Mouse (Mus musculus): ENCODE data around the gene Ankar. TPM values are rescaled to one million over a fixed set of nuclear protein-coding genes. Genes with fewer than 3 reads are reported as not detected.

Gene Ankar
- polyA plus RNA-seq (2014; fragmentation: Nextera tagmentation; extraction: Ambion mirVana) = not detected in 2 replicates

DNA sequence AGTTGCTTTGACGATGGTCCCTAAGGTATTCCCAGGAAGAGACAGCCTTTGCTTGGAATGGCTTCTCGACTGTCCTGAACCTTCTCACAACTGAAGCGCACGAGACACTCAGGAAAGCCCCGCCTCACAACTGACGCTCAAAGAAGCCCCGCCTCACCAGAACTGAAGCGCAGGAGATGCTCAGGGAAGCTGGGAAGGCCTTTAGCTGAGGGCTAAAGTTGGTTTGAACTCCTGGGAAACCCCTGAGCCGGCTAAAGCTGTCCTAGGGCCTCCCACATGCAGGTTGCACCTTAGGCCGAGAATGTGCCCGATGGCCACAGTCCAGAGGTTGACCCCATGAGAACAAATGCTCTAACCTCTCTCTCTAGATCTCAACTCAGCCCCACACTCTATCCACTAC lies at the start of gene Ankar:
Gene Ankar (minus strand): TSS at position 101 of the 400 bp plus-strand sequence.
- H3K27ac ChIP-seq (ENCODE audit: low read depth, low read length) = no peak within 1 kb of the TSS
- no peaks in the 10 kb centered on the region for H3K4me1 ChIP-seq (ENCODE audit: control insufficient read depth, insufficient read depth, low read length)
- H3K27me3 ChIP-seq (ENCODE audit: control insufficient read depth, insufficient read depth, low read length) = no peaks in the 10 kb centered on the region
- 80% methylated on average over 11 of the region's 11 CpGs for WGBS
- no peaks in the 10 kb centered on the region for H3K9me3 ChIP-seq (ENCODE audit: control insufficient read depth, low read length)
- no peak within 1 kb of the TSS for H3K4me3 ChIP-seq (ENCODE audit: low read depth, low read length)
- H3K36me3 ChIP-seq (ENCODE audit: control insufficient read depth, insufficient read depth, low read length) = no peaks in the 10 kb centered on the region
- H3K4me2 ChIP-seq (ENCODE audit: low read depth) = no peak within 1 kb of the TSS
- no peak within 1 kb of the TSS for H3K9ac ChIP-seq (ENCODE audit: low read length)
- ATAC-seq (ENCODE audit: insufficient read depth, low FRiP score, low TSS enrichment) (no peak), DNase-seq (ENCODE audit: low spot score) (no peak)

DNA sequence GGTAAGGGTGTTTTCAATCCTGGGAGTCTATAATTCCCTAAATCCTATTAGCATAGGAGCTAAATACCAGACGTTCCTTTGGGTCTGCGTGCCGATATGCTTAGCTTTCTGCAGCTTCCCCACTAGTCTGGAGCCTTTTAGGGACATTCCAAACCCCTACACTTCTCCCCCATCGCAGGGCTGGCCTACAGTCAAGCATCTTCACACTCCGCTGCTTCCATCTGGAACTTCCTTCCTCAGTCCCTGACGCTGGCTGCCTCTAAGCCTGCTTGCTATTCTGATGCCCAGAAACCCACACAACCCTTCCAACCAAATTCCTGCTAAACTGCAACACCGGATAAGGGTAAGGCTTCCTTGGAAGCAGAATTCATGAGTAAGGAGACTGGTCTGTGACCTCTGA lies 46.0 kb upstream of the Ankar start:
- Histone ChIP-seq H3K27ac (ENCODE audit: low read depth, low read length) (no peak overlapping the region), H3K9ac (ENCODE audit: low read length) (no peak overlapping the region), H3K4me3 (ENCODE audit: low read depth, low read length) (no peak overlapping the region), H3K4me2 (ENCODE audit: low read depth) (no peak overlapping the region), H3K4me1 (ENCODE audit: control insufficient read depth, insufficient read depth, low read length) (no peaks in the 10 kb centered on the region), H3K36me3 (ENCODE audit: control insufficient read depth, insufficient read depth, low read length) (no peaks in the 10 kb centered on the region), H3K9me3 (ENCODE audit: control insufficient read depth, low read length) (no peaks in the 10 kb centered on the region), H3K27me3 (ENCODE audit: control insufficient read depth, insufficient read depth, low read length) (no peaks in the 10 kb centered on the region)
- ATAC-seq (ENCODE audit: insufficient read depth, low FRiP score, low TSS enrichment) (no peak), DNase-seq (ENCODE audit: low spot score) (no peak)
- WGBS = 81% methylated on average over 7 of the region's 7 CpGs

DNA sequence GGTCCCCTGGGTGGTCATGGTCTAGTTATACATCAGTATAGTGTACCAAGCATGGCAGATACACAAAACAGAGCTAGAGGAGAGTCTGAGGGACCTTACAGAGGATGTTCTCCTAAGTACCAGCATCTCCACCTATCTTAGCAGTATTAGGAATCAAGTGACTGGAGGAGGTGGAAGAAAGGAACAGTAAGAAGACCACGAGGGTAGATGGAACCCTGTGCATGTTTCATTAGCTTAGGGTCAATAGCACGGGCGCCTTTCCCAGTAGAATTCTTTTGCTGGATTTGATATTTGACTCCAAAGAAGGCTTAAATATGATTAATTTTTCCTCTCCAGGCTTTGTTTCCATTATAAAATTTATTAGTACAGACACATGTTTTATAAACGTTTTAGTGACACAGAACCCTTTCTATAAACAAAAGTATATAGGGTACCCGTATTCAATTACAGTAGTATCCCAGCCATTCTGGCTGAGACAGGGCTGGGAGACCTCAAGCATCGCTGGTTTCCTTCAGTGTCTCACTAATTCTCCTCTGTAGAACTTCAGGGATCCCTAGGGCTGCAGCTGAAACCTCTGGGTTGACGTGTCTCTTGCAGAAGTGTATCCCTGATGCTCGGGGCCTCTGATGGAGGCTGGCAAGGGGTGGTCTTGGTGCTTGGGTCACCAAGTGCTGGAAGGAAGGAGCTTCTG lies 44.6 kb upstream of the Ankar start:
- no peak for DNase-seq (ENCODE audit: low spot score)
- no peak for ATAC-seq (ENCODE audit: insufficient read depth, low FRiP score, low TSS enrichment)

DNA sequence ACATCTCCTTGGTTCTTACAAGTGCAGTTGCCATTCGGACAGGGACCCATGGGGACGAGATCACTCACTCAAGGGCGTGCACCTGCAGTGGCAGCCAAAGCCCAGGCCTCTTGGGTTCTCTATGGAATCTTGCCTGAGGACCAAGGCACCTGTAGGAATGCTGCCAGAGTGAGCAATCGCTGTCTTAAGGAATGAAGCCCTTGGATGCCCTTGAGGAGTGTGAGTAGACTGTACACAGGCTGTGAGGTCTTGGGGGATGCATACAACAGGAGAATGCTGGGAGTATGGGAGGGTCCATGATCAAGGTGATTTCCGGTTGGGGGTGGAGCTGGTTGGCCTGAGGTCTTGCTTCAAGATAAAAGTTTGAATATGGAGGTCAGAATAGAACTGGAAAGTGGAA lies 41.0 kb upstream of the Ankar start:
- WGBS = 87% methylated on average over 5 of the region's 5 CpGs
- Histone ChIP-seq H3K9ac (ENCODE audit: low read length) (no peak overlapping the region), H3K4me3 (ENCODE audit: low read depth, low read length) (no peak overlapping the region), H3K9me3 (ENCODE audit: control insufficient read depth, low read length) (no peaks in the 10 kb centered on the region), H3K4me1 (ENCODE audit: control insufficient read depth, insufficient read depth, low read length) (0 out of 2 replicates have a peak, but pooled peaks cover 2% of the 10 kb centered on the region), H3K4me2 (ENCODE audit: low read depth) (no peak overlapping the region), H3K27me3 (ENCODE audit: control insufficient read depth, insufficient read depth, low read length) (no peaks in the 10 kb centered on the region), H3K36me3 (ENCODE audit: control insufficient read depth, insufficient read depth, low read length) (no peaks in the 10 kb centered on the region), H3K27ac (ENCODE audit: low read depth, low read length) (no peak overlapping the region)
- DNase-seq (ENCODE audit: low spot score) (no peak), ATAC-seq (ENCODE audit: insufficient read depth, low FRiP score, low TSS enrichment) (no peak)

More for the DNA sequence above, 44.6 kb upstream of the Ankar start:
- H3K4me1 ChIP-seq (ENCODE audit: control insufficient read depth, insufficient read depth, low read length) = no peaks in the 10 kb centered on the region
- H3K4me2 ChIP-seq (ENCODE audit: low read depth) = no peak overlapping the region
- no peaks in the 10 kb centered on the region for H3K36me3 ChIP-seq (ENCODE audit: control insufficient read depth, insufficient read depth, low read length)
- H3K27ac ChIP-seq (ENCODE audit: low read depth, low read length) = no peak overlapping the region
- H3K27me3 ChIP-seq (ENCODE audit: control insufficient read depth, insufficient read depth, low read length) = no peaks in the 10 kb centered on the region
- H3K9me3 ChIP-seq (ENCODE audit: control insufficient read depth, low read length) = no peaks in the 10 kb centered on the region
- no peak overlapping the region for H3K4me3 ChIP-seq (ENCODE audit: low read depth, low read length)
- WGBS = 80% methylated on average over 8 of the region's 8 CpGs
- H3K9ac ChIP-seq (ENCODE audit: low read length) = no peak overlapping the region

DNA sequence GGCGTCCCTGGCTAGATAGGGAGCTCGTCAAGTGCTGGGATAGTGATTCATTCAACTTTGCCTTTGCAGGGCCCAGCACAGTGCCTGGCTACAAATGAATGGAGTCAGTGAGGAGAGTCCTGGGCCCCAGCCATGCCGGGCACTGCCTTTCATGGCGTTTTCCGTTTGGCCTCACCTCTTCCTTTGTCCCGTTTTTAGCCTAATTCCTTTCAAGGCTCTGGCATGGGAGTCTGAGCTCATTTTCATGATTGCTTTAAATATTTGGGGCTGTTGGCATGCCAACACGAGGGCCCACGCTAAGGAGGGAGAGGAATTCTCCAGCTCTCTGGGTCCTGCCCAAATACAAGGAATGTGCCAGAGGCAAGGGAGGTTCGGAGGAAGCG lies 39.3 kb upstream of the Ankar start:
- ATAC-seq (ENCODE audit: insufficient read depth, low FRiP score, low TSS enrichment) = no peak
- H3K4me3 ChIP-seq (ENCODE audit: low read depth, low read length) = no peak overlapping the region
- H3K9ac ChIP-seq (ENCODE audit: low read length) = no peak overlapping the region
- H3K27me3 ChIP-seq (ENCODE audit: control insufficient read depth, insufficient read depth, low read length) = no peaks in the 10 kb centered on the region
- no peak for DNase-seq (ENCODE audit: low spot score)
- H3K9me3 ChIP-seq (ENCODE audit: control insufficient read depth, low read length) = no peaks in the 10 kb centered on the region
- no peak overlapping the region for H3K4me2 ChIP-seq (ENCODE audit: low read depth)
- 76% methylated on average over 10 of the region's 10 CpGs for WGBS
- H3K27ac ChIP-seq (ENCODE audit: low read depth, low read length) = no peak overlapping the region
- H3K4me1 ChIP-seq (ENCODE audit: control insufficient read depth, insufficient read depth, low read length) = 0 out of 2 replicates have a peak, but pooled peaks cover 2% of the 10 kb centered on the region
- no peaks in the 10 kb centered on the region for H3K36me3 ChIP-seq (ENCODE audit: control insufficient read depth, insufficient read depth, low read length)

DNA sequence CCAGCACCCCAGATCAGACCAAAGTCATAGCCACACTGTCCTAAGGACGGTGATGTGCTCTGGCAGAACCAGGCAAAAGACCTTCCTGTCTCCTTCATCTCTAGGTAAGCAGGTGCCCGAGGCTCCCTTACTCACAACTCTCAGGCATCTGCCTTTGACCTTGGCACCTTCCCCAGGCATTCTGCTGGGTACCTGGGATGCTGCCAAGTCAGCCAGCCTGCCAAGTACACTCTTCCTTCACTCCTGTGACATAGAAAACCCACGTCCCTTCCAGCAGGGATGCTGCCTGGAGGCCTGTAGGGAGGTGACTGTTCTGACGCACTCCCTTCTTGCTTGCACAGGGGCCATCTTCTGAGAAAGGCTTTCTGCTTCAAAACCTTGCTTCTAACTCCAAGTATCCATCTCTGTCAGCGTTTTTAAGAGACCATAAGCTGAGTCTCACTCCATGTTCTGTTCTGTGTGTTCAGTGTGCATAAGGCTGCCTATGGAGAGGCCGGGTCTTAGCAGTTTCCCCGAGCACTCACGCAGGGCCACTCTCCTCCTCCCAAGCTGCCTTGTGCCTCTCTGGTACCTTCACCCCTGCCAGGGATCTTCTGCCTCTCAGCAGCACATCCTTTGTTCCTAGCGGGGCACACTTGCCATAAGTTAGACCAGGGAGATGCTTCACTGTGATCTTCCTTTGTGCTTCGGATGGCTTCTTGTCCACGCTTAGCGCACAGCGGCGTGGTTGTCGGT lies 38.7 kb upstream of the Ankar start:
- ATAC-seq (ENCODE audit: insufficient read depth, low FRiP score, low TSS enrichment) (no peak), DNase-seq (ENCODE audit: low spot score) (no peak)
- Histone ChIP-seq H3K4me1 (ENCODE audit: control insufficient read depth, insufficient read depth, low read length) (0 out of 2 replicates have a peak, but pooled peaks cover 2% of the 10 kb centered on the region), H3K27ac (ENCODE audit: low read depth, low read length) (no peak overlapping the region), H3K9me3 (ENCODE audit: control insufficient read depth, low read length) (no peaks in the 10 kb centered on the region), H3K27me3 (ENCODE audit: control insufficient read depth, insufficient read depth, low read length) (no peaks in the 10 kb centered on the region), H3K36me3 (ENCODE audit: control insufficient read depth, insufficient read depth, low read length) (no peaks in the 10 kb centered on the region), H3K4me2 (ENCODE audit: low read depth) (no peak overlapping the region), H3K4me3 (ENCODE audit: low read depth, low read length) (no peak overlapping the region), H3K9ac (ENCODE audit: low read length) (no peak overlapping the region)
- WGBS = 84% methylated on average over 15 of the region's 15 CpGs

DNA sequence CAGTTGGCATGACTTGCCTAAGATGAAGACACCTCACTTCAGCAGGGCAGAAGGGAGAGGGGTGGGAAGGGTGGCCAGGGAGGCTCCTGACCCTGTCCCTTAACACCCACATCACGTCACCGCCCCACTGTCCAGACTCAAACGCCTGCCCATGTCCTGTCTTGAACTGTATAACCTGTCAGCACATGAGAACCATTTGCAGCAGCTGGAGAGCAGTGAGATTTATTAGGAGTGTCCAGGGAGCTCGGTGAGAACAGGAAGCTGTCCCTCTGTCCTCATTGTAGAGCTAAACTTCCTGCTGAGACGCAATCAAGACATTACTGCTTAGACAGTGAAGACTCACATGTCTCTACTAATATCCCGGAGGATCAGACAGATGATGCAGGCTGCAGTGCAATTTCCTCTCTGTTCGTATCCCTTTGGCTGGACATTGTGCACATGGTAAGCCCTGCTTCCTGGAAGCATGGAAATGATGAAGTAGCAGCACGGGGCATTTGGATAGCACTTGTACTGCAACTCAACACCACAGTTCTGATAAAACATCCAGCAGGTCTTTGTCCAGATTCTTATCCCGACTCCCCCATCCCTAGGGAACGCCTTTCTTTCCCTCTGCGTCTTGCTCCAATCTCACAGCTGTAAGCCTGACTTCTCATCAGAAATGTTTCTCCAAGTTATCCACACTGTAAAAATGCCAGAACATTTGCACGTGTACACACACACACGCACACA lies 36.2 kb upstream of the Ankar start:
- no peak for DNase-seq (ENCODE audit: low spot score)
- Histone ChIP-seq H3K27ac (ENCODE audit: low read depth, low read length) (no peak overlapping the region), H3K4me3 (ENCODE audit: low read depth, low read length) (no peak overlapping the region), H3K9ac (ENCODE audit: low read length) (no peak overlapping the region), H3K4me1 (ENCODE audit: control insufficient read depth, insufficient read depth, low read length) (0 out of 2 replicates have a peak, but pooled peaks cover 2% of the 10 kb centered on the region), H3K27me3 (ENCODE audit: control insufficient read depth, insufficient read depth, low read length) (no peaks in the 10 kb centered on the region), H3K9me3 (ENCODE audit: control insufficient read depth, low read length) (no peaks in the 10 kb centered on the region), H3K36me3 (ENCODE audit: control insufficient read depth, insufficient read depth, low read length) (no peaks in the 10 kb centered on the region), H3K4me2 (ENCODE audit: low read depth) (no peak overlapping the region)
- 60% methylated on average over 13 of the region's 13 CpGs for WGBS
- ATAC-seq (ENCODE audit: insufficient read depth, low FRiP score, low TSS enrichment) = no peak

DNA sequence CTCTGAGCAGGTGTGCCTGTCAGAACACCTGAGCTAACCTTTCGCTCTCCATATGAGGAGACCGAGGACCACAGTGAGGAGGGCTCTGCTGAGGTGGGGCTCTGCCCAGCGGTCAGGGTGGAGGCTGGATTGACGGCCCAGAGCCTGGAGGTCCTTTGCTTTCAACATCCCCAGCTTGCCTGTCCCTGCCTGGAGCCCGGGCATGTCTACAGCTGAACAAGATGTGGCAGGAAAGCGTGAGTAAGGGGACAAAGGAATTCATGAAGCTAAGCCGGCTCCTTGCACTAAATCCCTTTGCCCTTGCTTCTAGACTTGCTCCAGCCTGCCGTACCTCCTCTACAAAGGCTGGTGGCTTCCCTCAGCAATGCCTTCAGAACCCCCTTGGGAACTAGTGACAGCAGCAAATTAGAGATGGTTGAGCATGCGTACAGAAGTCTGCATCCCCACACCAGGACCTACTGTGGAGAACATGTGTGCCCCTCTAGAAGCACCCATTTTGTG lies 32.9 kb upstream of the Ankar start:
- 0 out of 2 replicates have a peak, but pooled peaks cover 2% of the 10 kb centered on the region for H3K4me1 ChIP-seq (ENCODE audit: control insufficient read depth, insufficient read depth, low read length)
- no peaks in the 10 kb centered on the region for H3K36me3 ChIP-seq (ENCODE audit: control insufficient read depth, insufficient read depth, low read length)
- WGBS = 88% methylated on average over 9 of the region's 9 CpGs
- H3K9me3 ChIP-seq (ENCODE audit: control insufficient read depth, low read length) = no peaks in the 10 kb centered on the region
- no peak overlapping the region for H3K27ac ChIP-seq (ENCODE audit: low read depth, low read length)
- no peak overlapping the region for H3K4me3 ChIP-seq (ENCODE audit: low read depth, low read length)
- ATAC-seq (ENCODE audit: insufficient read depth, low FRiP score, low TSS enrichment) = no peak
- H3K9ac ChIP-seq (ENCODE audit: low read length) = no peak overlapping the region
- no peaks in the 10 kb centered on the region for H3K27me3 ChIP-seq (ENCODE audit: control insufficient read depth, insufficient read depth, low read length)
- DNase-seq (ENCODE audit: low spot score) = no peak
- H3K4me2 ChIP-seq (ENCODE audit: low read depth) = no peak overlapping the region

Data from neural tube, embryonic 11.5 days (tissue).